Mouse (Mus musculus): Measurements from ENCODE around the gene Rpl36-ps4. TPM values are rescaled to one million over a fixed set of nuclear protein-coding genes. Genes with fewer than 3 reads are reported as not detected.

Rpl36-ps4 gene
- polyA plus RNA-seq, 1 experiment = not detected

Other genes with a start within 250 kb of the Rpl36-ps4 start
- 3.6 TPM in 1 of 2 replicates, not detected in the other for gene Msh2, start 248.6 kb upstream of the Rpl36-ps4 start, polyA plus RNA-seq (2012; ENCODE audit: insufficient read depth, low replicate concordance)
- 3.4 and 4.7 TPM in 2 replicates for gene Kcnk12, start 123.0 kb upstream of the Rpl36-ps4 start, polyA plus RNA-seq (2012; ENCODE audit: insufficient read depth, low replicate concordance)
- gene Msh6, start 54.1 kb downstream of the Rpl36-ps4 start, polyA plus RNA-seq (2012; ENCODE audit: insufficient read depth, low replicate concordance) = 0.38 and 2.5 TPM in 2 replicates
- gene Fbxo11, start 144.3 kb downstream of the Rpl36-ps4 start, polyA plus RNA-seq (2012; ENCODE audit: insufficient read depth, low replicate concordance) = 1.1 TPM in 2 replicates

All from megakaryocyte, embryonic 14.5 days (primary cell).